Mouse (Mus musculus) right cerebral cortex, postnatal 36 days (tissue): ENCODE measurements around the gene Eepd1.

ENCODE experiments used
- DNase-seq, 2 experiments: peaks; one replicate each; pipeline ENCODE4 v3.0.0; 2022; ENCODE audit warnings: low spot score in 2 of 2, mixed read lengths in 1 of 2

Gene Eepd1

GRCm38 (mm10) chr9:25532105-25532504 lies 50.8 kb downstream of the Eepd1 start:
- DNase-seq, result no peak

GRCm38 (mm10) chr9:25535487-25535886 lies 54.1 kb downstream of the Eepd1 start:
- no peak for DNase-seq

DNA sequence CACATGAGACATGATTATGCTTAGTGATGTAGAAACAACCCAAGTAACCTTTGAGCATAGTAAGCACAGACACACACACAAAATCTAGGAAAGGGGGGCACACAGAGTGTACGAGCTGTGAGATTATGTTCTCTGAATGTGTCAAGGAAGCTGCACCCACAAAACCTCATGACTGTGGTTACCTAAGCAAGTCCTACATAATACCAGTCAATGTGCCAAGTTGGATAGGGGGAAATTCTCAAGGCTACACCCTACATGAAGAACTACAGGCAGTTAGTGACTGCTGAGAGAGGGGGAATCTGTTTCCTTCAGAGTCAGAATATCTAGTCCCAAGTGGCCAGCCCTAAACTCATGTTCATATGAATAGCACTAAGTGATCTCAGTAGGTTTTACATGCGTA lies 58.1 kb downstream of the Eepd1 start:
- DNase-seq, result no peak

DNA sequence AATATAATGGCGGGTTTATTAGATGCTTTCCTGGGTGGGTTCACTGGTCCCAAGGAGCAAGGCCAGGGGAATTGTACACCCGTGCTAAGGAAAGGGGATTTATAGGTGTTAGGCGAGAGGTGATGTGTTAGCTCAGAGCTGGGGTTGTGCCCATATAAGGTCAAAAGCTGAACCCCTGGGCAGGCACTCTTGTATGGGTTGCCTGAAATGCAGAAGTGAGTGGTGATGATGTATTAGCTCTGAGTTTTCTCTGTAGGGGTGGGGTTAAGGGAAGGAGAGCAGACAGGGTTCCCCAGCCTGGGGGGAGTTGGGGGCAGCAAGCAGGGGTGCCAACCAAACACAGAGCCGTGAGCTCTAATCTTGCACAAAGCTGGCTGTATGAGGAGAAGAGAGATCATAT lies 60.0 kb downstream of the Eepd1 start:
- no peak for DNase-seq

GRCm38 (mm10) chr9:25545212-25545611 lies 63.9 kb downstream of the Eepd1 start:
- no peak for DNase-seq

DNA sequence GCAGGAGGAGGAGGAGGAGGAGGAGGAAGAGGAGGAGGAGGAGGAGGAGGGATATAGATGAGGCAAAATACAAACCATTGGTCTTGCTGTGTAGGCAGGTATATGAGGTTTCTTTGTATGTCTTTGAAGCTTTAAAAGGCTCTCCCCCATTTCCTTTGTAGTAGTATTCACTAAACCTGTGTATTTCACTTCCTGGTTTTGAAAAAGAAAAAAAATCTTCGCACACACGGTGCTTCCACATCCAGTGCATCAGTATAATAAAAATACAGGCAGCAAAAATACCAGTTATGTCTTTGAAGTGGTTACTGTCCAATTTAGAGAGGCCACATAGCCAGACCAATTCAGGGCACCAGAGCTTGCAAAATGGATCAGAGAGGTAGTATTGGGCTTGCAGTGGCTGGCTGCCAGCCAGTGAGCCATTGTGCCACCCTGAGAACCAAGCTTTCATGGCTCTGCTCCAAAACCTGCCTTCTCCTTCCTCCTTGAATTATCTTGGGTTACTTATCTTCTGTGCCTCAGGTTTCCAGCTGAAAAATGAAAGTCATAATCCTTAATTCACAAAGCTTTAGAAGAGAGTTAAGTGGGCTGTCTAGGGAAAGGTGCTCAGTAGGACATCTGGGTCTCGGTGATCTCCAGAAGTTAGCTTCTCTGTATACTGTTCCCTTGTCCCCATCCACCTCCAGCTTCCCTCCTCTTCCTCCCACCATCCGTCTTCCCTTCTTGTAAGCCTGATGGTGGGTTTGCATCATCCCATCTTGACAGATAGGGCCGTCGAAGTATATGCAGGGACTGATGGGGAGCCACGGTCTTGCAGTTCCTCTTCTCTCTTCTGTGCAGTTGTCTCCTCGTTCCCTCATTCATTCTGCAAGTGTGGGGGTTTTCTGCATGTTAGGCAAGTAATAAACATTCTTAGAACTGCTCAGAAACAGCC lies 68.0 kb downstream of the Eepd1 start:
- no peak for DNase-seq

GRCm38 (mm10) chr9:25550196-25550595 lies 68.8 kb downstream of the Eepd1 start:
- DNase-seq, result no peak

GRCm38 (mm10) chr9:25552532-25552931 lies 71.2 kb downstream of the Eepd1 start:
- no peak for DNase-seq

- no peak for DNase-seq
These were observed 73.0 kb downstream of the Eepd1 start for GRCm38 (mm10) chr9:25554246-25554803.

DNA sequence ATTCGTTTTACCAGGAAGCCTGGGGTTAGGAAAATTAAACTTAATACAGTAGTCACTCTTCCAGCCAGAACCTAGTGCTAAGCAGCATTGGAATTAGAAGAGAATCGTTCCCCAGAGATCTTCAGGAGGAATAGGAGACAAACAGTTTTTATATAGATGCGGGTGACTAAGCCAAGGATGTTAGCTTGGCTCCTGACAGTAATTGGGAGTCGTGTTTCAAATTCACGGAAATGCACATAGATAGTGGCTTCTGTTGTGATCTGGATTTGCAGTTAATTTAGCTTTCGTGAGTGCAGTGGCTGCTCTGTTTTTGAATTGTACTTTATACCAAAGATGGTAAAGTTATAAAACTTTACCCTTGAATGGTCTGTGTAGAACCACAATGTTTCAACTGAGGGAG lies 73.9 kb downstream of the Eepd1 start:
- no peak for DNase-seq

- DNase-seq, result no peak
These were observed 74.7 kb downstream of the Eepd1 start for GRCm38 (mm10) chr9:25556008-25556407.

DNA sequence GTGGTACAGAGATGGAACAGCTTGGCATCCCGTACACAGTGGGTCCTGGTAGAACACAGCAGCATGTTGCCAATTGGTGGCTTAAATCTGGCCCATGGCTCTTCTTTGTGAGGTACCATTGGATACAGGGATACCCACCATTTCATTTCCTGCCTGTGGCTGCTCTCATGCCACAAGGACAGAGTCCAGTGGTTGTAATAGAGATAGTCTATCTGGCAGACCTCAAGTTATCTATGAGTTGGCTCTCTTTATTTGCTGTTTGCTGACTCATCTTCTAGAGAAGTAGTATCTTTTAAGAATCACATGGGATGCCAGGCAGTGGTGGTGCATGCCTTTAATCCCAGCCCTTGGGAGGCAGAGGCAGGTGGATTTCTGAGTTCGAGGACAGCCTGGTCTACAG lies 76.0 kb downstream of the Eepd1 start:
- no peak for DNase-seq

- DNase-seq, result no peak
These were observed 77.5 kb downstream of the Eepd1 start for GRCm38 (mm10) chr9:25558834-25559233.

DNA sequence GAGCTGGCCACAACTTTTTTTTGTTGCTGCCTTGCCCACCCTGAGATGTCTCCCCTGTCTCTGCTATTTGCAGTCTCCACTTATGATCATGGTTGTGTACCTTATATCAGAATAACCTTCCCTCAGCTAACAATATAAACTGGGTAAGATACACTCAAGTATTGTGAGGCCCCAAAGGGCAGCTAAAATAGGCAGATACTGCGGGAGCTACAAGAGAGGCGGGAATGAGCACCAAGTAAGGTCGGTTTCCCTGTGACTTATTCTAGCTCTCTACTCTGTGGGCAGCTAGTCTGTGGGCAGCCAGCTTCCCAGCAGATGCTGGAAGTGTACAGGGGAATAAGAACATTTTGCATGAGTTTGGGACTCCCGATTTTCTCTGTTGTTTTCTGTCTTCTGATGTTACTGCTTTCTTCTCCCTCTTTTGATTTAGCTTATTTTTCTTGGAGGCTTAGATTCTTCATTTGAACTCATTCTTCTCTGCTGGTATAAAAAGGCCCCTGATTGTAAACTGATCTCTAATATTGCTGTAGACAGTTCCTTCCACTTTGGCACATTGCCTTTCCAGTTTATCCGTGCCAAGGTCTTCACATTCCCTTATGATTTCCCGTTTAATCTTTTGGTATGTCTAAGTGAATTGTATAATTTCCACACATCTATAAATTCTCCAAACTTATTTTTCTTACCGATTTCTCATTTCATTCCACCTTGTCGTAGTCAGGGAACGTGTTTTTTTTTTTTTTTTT lies 78.8 kb downstream of the Eepd1 start:
- DNase-seq, result no peak

DNA sequence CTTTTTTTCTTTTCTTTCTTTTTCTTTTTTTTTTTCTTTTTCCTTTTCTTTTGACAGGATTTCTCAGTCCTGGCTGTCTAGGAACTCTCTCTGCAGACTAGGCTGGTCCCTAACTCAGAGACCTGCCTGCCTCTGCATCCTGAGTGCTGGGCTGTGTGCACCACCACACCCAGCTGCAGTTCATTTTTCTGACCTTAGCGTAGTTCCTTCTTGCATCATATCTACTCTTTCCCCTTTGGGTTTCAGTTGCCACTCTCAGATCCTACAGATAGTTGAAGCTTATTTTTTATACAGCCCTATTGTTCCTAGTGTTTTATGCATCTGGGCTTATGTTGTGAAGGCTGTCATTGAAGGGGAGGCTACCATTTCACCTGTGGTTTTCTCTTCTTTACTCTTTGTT lies 79.8 kb downstream of the Eepd1 start:
- DNase-seq, result no peak

DNA sequence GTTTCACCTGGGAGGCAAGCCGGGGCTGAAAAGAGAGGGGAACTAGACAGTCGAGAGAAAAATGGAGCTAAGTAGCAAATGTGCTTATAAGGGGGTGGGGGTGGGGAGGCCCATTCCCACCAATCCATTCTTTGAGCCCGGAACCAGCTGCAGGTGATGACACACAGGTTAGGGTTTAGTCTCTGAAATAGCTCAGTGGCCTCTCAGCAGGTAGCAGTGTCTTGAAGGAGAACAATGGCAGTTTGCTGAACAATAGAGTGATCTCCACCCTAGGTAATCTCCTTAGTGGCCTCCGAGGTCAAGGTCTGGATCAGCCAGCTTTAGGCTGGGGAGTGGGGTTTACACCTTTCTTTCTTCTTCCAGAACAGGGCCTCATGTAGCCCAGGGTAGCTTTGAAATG lies 82.5 kb downstream of the Eepd1 start:
- no peak for DNase-seq

DNA sequence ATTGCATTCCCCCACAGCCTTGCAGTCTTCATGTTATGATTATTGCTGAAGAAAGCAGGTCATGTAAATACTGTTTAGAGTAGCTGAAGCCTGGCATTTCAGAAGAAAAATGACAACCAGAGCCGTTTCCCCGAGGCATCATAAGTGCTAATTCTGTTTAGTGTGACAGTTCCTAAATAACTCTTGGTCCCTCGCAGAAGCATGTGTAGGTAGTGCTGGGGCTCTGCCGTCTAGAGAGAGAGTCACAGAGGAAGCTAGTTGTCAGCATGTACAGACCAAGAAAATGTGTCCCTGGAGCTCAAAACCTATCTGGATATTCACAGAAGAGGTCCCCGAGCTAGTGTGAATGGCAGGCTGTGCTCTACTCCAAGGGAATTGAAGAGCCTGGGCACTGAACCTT lies 85.7 kb downstream of the Eepd1 start:
- peak in 1 of 2 experiments; percentile 29 for DNase-seq

- no peak for DNase-seq
These were observed 87.4 kb downstream of the Eepd1 start for GRCm38 (mm10) chr9:25568783-25569182.

DNA sequence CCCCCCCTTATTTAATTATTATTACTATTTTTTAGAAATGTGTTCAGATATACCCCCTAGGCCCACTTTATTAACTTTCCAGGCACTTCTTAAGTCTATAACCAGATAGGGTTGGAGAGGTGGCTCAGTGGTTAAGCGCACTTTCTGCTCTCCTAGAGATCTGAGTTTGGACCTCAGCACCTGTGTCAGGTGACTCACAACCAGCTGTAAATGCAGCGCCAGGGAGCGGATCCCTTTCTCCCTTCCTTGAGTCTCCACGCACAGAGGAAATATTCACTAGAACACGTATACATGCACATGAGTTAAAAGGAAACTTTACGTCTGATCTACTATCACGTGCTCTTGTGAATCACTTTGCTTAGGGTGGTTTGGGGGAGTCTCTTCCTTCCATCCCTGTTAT lies 88.7 kb downstream of the Eepd1 start:
- DNase-seq, result no peak

- no peak for DNase-seq
These were observed 89.1 kb downstream of the Eepd1 start for GRCm38 (mm10) chr9:25570436-25570835.

GRCm38 (mm10) chr9:25571381-25571780 lies 90.0 kb downstream of the Eepd1 start:
- no peak for DNase-seq

DNA sequence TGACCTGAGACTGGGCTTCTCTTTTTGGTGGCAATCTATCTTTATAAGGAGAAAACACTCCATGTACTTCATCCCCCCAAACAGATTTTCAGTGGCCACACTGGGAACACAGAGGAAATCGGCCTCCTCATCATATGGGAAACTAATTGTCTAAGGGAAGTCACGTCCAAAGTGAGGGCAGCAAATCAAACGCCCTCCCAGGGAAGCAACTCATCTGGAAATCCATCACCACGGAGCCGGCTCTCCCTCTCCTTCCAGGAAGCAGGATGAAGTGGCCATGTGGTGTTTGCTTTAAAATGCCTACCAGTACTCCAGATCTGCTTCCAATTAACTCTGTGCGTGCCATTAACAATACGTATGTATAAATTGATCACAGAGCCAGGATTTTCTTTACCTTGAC lies 92.4 kb downstream of the Eepd1 start:
- no peak for DNase-seq

GRCm38 (mm10) chr9:25574186-25574585 lies 92.8 kb downstream of the Eepd1 start:
- no peak for DNase-seq
